Mouse (Mus musculus) cerebellum, adult 2 months (tissue): Measurements from ENCODE around the gene Upk3b.

Source experiments
- CTCF ChIP-seq: fragments of 200-500 bp; IDR thresholded peaks from 2 replicates; pipeline ENCODE4 v1.5.1; 2011; ENCODE audit warnings: low read depth, mild to moderate bottlenecking, control low read depth, low read length, moderate library complexity, borderline replicate concordance; ENCODE audit not compliant: insufficient read depth
- POLR2A ChIP-seq: fragments of 200-500 bp; IDR thresholded peaks from 2 replicates; pipeline ENCODE4 v1.6.1; 2011; ENCODE audit warnings: low read length, control low read depth, borderline replicate concordance; ENCODE audit not compliant: insufficient read depth

DNA sequence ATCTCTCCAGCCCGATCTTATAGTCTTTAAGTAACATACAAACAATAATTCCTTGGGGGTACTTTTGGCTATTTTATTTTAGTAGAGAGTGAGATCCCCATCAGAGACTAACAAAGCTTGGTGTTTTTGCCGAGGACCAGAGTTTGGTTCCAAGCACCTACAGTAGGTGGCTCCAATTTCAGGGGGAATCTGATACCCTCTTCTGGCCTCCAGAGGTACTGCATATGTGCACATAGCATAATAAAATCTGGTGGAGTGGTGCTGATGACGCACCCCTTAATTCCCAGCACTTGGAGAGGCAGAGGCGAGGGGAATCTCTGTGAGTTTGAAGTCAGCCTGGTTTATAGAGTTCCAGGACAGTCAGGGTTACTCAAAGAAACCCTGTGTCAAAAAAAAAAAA is 44.0 kb downstream of the Upk3b start:
- TF ChIP-seq CTCF: no peak
- TF ChIP-seq POLR2A: no peak
